Mouse (Mus musculus) lung, postnatal 4 days (tissue): ENCODE data around the gene Mpp6.

Experiments
- DNase-seq, 2 experiments: peaks; one replicate each; pipeline ENCODE4 v3.0.0; 2021

Gene Mpp6

DNA sequence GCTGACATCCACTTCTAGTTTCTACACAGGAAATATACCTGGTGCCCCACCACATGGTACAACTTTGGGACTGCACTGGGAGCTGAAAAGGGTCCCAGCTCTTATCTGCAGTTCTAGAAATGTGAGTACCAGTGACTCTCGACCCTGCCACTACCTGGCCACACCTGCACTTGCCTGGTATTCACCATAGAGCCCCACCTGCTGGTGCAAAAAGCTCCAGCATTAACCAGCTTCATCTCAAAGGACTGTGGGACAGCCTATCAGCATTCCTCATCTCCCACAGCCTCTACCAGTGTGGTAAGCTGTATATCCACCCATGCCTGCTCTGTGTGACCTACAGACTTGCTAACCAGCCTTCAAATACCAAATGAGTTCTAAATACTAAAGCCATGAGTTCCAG, 122.9 kb downstream of the Mpp6 start:
- DNase-seq: no peak

- no peak for DNase-seq
Observed at GRCm38 (mm10) chr6:50237963-50238362, 127.9 kb downstream of the Mpp6 start.

GRCm38 (mm10) chr6:50239902-50240301, 129.9 kb downstream of the Mpp6 start:
- DNase-seq: no peak

DNA sequence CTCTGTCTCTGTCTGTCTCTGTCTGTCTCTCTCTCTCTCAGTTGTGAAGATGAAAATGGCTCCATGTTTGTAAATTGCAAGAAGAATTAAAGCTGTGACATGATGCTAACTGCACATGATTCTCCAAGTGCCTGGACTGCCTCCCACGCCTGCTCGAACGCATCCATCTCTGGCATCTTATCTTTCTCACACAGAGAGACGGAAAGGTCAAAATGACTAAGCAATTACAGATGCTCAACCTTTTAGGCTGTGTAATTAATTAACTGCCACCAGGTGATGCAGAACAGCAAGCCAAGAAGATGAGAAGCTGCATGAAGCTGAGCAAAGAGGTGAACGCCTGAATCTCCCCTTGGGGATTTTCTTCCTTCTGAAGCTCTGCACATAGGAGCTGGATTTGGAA, 130.4 kb downstream of the Mpp6 start:
- no peak for DNase-seq

- DNase-seq: no peak
Observed at GRCm38 (mm10) chr6:50244126-50244525, 134.1 kb downstream of the Mpp6 start.

GRCm38 (mm10) chr6:50244967-50245366, 134.9 kb downstream of the Mpp6 start:
- no peak for DNase-seq

DNA sequence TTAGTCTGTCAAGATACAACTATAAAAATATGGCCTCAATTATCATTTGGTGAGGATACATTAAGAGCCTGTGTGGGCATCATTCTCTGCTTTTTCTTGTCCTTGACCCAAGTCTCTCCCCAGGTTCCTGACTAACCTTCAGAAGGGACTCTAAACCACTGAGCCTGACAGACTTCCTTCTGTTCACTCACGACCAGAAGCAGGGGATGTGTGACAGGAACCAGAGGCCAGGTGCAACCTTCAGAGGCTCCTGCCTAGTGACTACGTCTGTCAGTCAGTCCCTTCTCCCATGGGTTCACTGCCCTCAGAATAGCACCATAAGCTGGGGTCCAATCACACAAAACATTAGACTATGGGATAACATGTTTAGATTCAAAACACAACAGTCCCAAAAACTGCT, 137.3 kb downstream of the Mpp6 start:
- no peak for DNase-seq

DNA sequence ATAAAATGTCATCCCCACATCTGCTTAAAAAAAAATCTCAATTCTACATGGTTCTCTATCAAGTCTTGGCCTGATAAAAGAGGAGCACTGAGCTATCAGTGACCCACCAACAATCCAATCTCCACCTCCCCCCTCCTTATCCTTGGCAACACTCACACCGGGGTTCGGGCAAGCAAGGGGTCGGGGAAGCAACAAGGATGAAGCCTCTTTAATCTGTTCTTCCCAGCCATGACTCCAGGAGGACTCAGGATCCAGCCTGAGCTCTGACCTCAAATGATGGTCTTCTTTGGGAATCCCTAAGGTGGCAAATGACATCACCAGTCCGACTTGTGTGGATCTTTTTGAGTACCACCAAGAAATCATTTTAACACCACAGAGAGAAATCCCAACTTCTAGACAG, 137.8 kb downstream of the Mpp6 start:
- DNase-seq: no peak
